Mouse (Mus musculus) hindbrain, embryonic 15.5 days (tissue): ENCODE measurements around the gene Trim62. TPM values are rescaled to one million over a fixed set of nuclear protein-coding genes. Genes with fewer than 3 reads are reported as not detected.

ENCODE experiments used
- ATAC-seq: fragments of 200-750 bp; cut with Nextera tagmentation; 2 replicates; pipeline ENCODE4 v1.8.0; 2017; ENCODE audit warnings: low read depth, moderate number of reproducible peaks, moderate TSS enrichment; ENCODE audit not compliant: low FRiP score
- H3K27ac ChIP-seq: fragments of 300-500 bp; sonication (generic); replicated peaks from 2 replicates; pipeline ENCODE4 v1.5.1; 2015; ENCODE audit warnings: mild to moderate bottlenecking, inconsistent platforms
- H3K27me3 ChIP-seq: fragments of 300-500 bp; sonication (generic); 2 replicates; pipeline ENCODE4 v1.6.1; 2015; ENCODE audit warnings: control low read depth, inconsistent platforms
- H3K36me3 ChIP-seq: fragments of 300-500 bp; sonication (generic); 2 replicates; pipeline ENCODE4 v1.6.1; 2015; ENCODE audit warnings: control low read depth, inconsistent platforms
- H3K4me1 ChIP-seq: fragments of 300-500 bp; sonication (generic); replicated peaks from 2 replicates; pipeline ENCODE4 v1.6.1; 2015; ENCODE audit warnings: control low read depth, inconsistent platforms
- H3K4me2 ChIP-seq: fragments of 300-500 bp; sonication (generic); 2 replicates; pipeline ENCODE4 v1.6.1; 2015; ENCODE audit warnings: moderate library complexity, mild to moderate bottlenecking, inconsistent platforms
- H3K4me3 ChIP-seq: fragments of 300-500 bp; sonication (generic); 2 replicates; pipeline ENCODE4 v1.5.1; 2015; ENCODE audit warnings: mild to moderate bottlenecking, inconsistent platforms
- H3K9ac ChIP-seq: fragments of 300-500 bp; sonication (generic); 2 replicates; pipeline ENCODE4 v1.6.1; 2015; ENCODE audit warnings: inconsistent platforms
- H3K9me3 ChIP-seq: fragments of 300-500 bp; sonication (generic); 2 replicates; pipeline ENCODE4 v1.6.1; 2016; ENCODE audit warnings: control low read depth, inconsistent platforms
- WGBS: fragments of 180-500 bp; shearing (Covaris S2); methylation state at CpG from one replicate; pipeline ENCODE4 v1.1.7; 2015; 5-methylcytosine and 5-hydroxymethylcytosine counted together
- polyA plus RNA-seq: library from polyadenylated mRNA; unstranded; fragments of >200 nt; fragmentation: Nextera tagmentation; extraction: Ambion mirVana; gene quantifications from 2 replicates; pipeline ENCODE4 v1.2.1, GENCODE M21; 2015

Trim62 gene
- polyA plus RNA-seq, result 24.6 and 28.4 TPM in 2 replicates

DNA sequence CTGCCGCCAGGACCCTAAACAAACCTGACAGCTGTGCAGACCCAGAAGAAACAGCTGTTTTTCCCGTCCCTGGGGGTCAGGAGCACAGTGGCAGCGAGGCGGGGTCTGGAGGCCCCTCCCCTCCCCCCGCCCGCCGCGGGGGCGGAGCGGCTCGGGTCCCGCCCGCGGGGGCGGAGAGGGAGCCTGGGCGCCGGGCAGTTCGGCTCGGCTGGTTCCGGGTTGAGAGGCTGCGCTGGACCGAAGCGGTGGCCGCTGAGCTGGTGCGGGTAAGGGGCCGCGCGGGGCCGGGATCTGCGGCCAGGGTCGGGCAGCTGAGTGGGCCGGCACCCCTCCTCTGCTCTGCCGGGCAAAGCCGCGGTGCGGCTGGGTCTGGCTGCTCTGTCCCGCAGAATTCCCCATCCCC, at the start of gene Trim62:
TSS of gene Trim62 (plus strand) at position 202 of the 403 bp plus-strand sequence.
- peak within 1 kb of the TSS; percentile 86 for H3K27ac ChIP-seq
- H3K36me3 ChIP-seq, result no peaks in the 10 kb centered on the region
- ATAC-seq, result peak; percentile 66
- WGBS, result 0% methylated on average over 33 of the region's 37 CpGs
- H3K4me2 ChIP-seq, result peak within 1 kb of the TSS; percentile 70
- H3K4me3 ChIP-seq, result peak within 1 kb of the TSS; percentile 64
- H3K4me1 ChIP-seq, result peaks cover 54% of the 10 kb centered on the region
- H3K9me3 ChIP-seq, result no peaks in the 10 kb centered on the region
- no peaks in the 10 kb centered on the region for H3K27me3 ChIP-seq
- H3K9ac ChIP-seq, result peak within 1 kb of the TSS; percentile 73

DNA sequence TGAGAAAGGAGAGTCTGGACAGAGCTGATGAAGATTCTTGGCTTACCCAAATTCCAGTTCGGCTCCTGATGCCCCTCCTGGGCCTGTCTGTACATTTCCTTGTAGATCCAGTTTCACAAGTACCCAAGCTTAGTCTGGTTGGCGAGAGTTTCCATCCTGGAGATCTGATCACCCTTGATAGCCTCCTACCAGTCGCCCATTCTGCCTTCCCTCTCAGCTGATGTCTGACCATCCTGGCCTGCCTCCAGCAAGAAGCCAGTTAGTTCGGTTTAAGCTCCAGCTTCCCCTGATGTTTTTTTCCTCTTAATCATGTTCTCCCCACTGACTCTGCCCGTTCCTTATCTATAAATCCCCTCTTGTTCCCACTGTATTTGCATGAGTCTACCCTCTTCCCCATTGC, 45.2 kb upstream of the Trim62 start:
- H3K4me2 ChIP-seq, result no peak overlapping the region
- no peak overlapping the region for H3K9ac ChIP-seq
- no peak for ATAC-seq
- peaks cover 18% of the 10 kb centered on the region; the same call in 1 of the 2 replicates for H3K4me1 ChIP-seq
- 69% methylated on average over 5 of the region's 5 CpGs for WGBS
- no peak overlapping the region for H3K4me3 ChIP-seq
- H3K36me3 ChIP-seq, result no peaks in the 10 kb centered on the region
- H3K27ac ChIP-seq, result no peak overlapping the region
- H3K9me3 ChIP-seq, result no peaks in the 10 kb centered on the region
- no peaks in the 10 kb centered on the region for H3K27me3 ChIP-seq

DNA sequence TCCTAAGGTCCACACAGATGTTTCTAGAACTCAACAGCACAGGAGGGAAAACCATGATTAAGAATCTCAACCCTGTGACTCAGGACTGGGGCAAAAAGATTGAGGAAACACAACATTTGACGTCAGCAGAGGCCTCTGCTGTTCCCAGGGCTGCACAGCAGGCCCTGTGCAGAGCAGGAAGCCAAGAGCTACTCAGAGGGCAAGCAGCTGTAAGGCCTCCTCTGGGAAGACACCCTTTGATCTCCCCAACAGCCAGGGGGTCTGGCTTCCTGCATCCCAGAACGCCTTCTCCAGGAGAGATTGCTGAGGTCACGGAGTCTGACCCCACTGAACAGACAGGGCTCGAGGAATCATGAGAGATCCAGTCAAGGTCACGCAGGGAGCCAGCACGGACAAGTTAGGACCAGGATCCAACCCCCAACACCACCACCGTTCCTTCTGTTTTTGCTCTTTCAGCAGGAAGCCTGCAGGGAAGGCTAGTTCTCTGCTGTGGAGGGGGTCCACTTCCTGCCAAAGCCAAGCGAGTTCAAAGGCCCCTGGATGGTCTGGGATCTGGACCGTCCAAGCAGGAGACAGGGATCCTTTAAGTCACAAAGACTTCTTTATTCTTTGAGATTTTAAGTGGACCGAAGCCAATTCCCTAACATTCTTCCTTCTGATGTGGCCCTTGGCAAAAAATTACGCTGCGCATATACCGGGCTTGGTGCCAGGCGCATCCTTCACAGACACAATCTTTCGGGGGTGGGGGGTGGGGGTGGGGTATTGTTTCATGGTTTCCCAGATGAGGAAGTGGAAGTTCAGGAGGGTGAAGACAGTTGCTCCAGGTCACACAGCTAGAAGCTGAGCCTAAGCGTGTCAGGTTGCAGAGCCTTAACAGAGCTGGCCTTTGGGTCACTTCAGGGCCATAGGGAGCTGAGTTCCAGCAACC, 43.3 kb upstream of the Trim62 start:
- Histone ChIP-seq H3K4me1 (peaks cover 23% of the 10 kb centered on the region; the same call in 1 of the 2 replicates), H3K27ac (peak overlapping the region; percentile 51), H3K27me3 (no peaks in the 10 kb centered on the region), H3K4me3 (no peak overlapping the region), H3K9ac (no peak overlapping the region), H3K4me2 (no peak overlapping the region), H3K36me3 (no peaks in the 10 kb centered on the region), H3K9me3 (no peaks in the 10 kb centered on the region)
- WGBS, result 43% methylated on average over 16 of the region's 16 CpGs
- peak; percentile 73 for ATAC-seq

DNA sequence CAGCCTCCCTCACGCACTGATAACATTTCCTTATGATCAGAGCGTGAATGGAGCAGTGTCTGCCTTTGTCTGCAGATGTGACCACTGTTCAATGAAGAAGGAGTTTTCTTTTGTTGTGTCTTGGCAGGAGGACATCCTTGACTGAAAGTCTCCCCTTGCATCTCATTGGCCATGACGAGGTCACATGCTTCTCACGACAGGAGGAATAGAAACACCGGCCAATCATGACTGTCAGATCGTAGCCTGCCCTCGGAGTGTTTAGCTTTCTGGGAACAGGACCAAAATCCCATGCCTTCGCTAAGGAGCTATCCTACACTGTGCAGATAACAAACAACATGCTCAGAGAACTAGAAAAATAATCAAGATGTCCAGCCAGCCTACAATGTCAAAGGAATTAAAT, 42.1 kb upstream of the Trim62 start:
- H3K4me3 ChIP-seq, result no peak overlapping the region
- no peak overlapping the region for H3K9ac ChIP-seq
- H3K4me2 ChIP-seq, result peak overlapping the region; percentile 24; the same call in 1 of the 2 replicates
- H3K27ac ChIP-seq, result no peak overlapping the region; the same call in 1 of the 2 replicates
- H3K9me3 ChIP-seq, result no peaks in the 10 kb centered on the region
- peaks cover 26% of the 10 kb centered on the region; the same call in 1 of the 2 replicates for H3K4me1 ChIP-seq
- H3K27me3 ChIP-seq, result no peaks in the 10 kb centered on the region
- H3K36me3 ChIP-seq, result no peaks in the 10 kb centered on the region
- WGBS, result 16% methylated on average over 8 of the region's 8 CpGs
- 0 out of 2 replicates have a peak, but pooled peaks have one; percentile 73 for ATAC-seq

DNA sequence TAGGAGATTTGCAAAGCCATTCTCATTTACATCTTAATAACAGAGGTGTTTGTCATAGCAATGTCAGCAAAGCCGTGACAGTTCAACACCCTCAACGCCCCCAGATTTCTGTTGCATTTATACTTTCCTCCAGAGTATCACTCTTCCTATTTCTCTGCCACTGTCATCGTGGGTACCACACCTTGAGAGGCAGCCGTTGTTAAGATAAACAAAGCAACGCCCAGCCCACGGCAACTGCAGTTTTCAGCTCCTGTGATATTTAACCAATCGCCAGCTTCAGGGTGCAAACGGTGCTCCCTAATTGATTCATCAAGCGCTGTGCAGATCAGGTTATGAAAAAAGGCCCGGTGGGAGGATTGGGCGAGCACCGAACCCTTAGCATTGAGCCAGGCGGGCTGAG, 38.8 kb upstream of the Trim62 start:
- Histone ChIP-seq H3K4me3 (no peak overlapping the region), H3K27me3 (no peaks in the 10 kb centered on the region), H3K36me3 (no peaks in the 10 kb centered on the region), H3K9me3 (no peaks in the 10 kb centered on the region), H3K4me2 (no peak overlapping the region), H3K4me1 (peaks cover 26% of the 10 kb centered on the region; the same call in 1 of the 2 replicates), H3K27ac (no peak overlapping the region), H3K9ac (no peak overlapping the region)
- WGBS, result 33% methylated on average over 13 of the region's 13 CpGs
- no peak for ATAC-seq

DNA sequence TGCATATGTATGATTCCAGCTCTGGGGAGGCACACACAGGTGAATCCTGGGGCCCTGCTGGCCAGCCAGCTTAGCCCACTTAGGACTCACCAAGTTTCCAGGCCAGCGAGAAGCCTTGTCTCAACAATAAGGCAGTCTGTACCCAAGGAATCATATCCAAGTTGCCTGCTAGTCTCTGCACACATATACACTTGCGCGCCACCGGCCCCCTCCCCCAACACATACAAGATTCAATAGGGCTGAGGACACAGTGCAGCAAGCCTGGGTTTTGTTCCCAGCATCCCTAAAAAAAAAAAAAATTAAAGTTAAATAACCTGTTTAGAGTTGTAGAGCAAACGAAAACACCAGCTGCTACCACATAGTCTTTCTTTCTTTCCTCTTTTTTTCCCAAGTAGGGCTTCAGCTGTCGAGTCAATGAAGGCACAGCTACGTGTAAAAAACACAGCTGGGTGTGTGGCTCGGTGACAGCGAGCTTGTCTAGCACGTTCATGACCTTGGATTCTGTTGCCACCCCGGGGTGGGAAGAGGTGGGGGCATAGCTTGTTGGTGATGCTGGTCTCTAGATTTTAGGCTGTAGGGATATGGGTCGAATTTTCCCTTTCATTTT, 37.9 kb upstream of the Trim62 start:
- H3K36me3 ChIP-seq, result no peaks in the 10 kb centered on the region
- no peak for ATAC-seq
- no peak overlapping the region for H3K4me3 ChIP-seq
- WGBS, result 65% methylated on average over 12 of the region's 12 CpGs
- H3K27me3 ChIP-seq, result no peaks in the 10 kb centered on the region
- H3K4me1 ChIP-seq, result peaks cover 19% of the 10 kb centered on the region; the same call in 1 of the 2 replicates
- H3K9me3 ChIP-seq, result no peaks in the 10 kb centered on the region
- H3K4me2 ChIP-seq, result no peak overlapping the region
- H3K27ac ChIP-seq, result no peak overlapping the region
- H3K9ac ChIP-seq, result no peak overlapping the region

DNA sequence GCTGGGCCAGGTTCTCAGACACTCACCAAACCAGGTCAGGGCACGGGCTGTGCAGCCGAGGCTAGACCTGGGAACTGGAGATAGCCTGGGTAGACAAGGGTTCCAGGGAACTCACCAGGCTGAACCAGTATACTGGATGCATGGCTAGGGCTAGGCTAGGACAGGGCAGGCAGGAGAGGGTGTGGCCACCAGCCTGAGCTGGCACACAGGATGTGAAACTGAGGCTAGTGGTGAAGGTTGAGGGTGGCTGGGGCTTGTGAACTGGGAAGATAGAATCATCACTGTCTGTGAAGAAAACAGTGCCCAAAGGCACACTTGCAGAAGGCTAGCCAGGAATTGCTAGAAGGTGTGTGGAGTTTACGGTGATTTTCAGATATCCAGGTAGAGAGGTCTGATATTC, 34.4 kb upstream of the Trim62 start:
- Histone ChIP-seq H3K27ac (no peak overlapping the region), H3K9me3 (no peaks in the 10 kb centered on the region), H3K27me3 (no peaks in the 10 kb centered on the region), H3K4me1 (0 out of 2 replicates have a peak, but pooled peaks cover 8% of the 10 kb centered on the region), H3K4me3 (no peak overlapping the region), H3K4me2 (no peak overlapping the region), H3K9ac (no peak overlapping the region), H3K36me3 (no peaks in the 10 kb centered on the region)
- no peak for ATAC-seq
- 95% methylated on average over 3 of the region's 3 CpGs for WGBS

DNA sequence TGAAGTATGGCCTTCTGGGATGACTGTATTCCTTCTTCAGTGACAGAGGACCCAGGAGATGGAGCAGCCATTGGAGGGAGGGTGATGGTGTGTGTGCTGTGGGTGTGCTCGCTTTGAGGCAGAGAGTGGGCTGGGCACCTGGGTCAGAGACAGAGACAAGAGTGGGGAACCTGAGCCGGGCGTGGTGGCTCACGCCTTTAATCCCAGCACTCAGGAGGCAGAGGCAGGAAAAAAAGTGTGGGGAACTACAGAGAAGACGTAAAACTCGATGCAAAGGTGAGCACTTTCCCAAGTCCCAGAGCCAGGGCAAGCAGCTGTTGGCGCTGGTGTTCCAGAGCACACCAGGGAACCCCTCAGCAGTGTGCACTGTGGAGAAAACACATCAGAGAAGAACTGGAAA, 33.7 kb upstream of the Trim62 start:
- 0 out of 2 replicates have a peak, but pooled peaks cover 6% of the 10 kb centered on the region for H3K4me1 ChIP-seq
- no peaks in the 10 kb centered on the region for H3K9me3 ChIP-seq
- ATAC-seq, result no peak
- no peaks in the 10 kb centered on the region for H3K36me3 ChIP-seq
- 84% methylated on average over 7 of the region's 7 CpGs for WGBS
- no peak overlapping the region for H3K27ac ChIP-seq
- no peak overlapping the region for H3K9ac ChIP-seq
- no peaks in the 10 kb centered on the region for H3K27me3 ChIP-seq
- H3K4me2 ChIP-seq, result no peak overlapping the region
- no peak overlapping the region for H3K4me3 ChIP-seq

DNA sequence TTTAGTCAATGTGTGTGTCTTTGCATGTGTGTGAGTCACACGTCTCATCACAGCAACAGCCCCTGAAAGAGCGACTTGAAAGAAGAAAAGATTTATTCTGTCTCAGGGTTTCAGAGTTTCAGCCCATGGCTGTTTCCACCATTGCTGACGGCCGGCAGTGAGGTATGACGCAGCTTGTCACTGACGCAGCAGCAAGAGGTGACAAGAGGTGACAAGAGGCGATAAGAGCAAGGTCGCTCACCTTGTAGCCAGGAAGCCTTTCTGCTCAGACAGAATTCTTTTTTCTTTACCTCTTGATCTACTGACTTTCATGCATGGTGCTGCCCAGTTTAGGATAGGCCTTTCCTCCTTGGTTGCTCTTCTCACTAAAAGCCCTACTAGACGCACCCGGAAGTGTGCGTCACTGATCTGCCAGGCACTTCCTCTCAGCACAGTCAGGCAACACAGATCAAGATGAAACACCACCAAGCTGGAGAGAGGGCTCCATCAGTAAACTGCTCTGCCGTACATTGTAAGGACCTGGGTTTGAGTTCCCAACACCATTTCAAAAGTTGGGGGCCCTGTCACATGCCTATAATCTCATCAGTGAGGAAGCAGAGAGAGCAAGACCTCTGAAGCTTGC, 31.0 kb upstream of the Trim62 start:
- no peak overlapping the region for H3K9ac ChIP-seq
- H3K27me3 ChIP-seq, result no peaks in the 10 kb centered on the region
- no peak for ATAC-seq
- no peaks in the 10 kb centered on the region for H3K9me3 ChIP-seq
- no peaks in the 10 kb centered on the region for H3K4me1 ChIP-seq
- no peaks in the 10 kb centered on the region for H3K36me3 ChIP-seq
- no peak overlapping the region for H3K4me3 ChIP-seq
- H3K4me2 ChIP-seq, result no peak overlapping the region
- WGBS, result 95% methylated on average over 12 of the region's 12 CpGs
- H3K27ac ChIP-seq, result no peak overlapping the region

DNA sequence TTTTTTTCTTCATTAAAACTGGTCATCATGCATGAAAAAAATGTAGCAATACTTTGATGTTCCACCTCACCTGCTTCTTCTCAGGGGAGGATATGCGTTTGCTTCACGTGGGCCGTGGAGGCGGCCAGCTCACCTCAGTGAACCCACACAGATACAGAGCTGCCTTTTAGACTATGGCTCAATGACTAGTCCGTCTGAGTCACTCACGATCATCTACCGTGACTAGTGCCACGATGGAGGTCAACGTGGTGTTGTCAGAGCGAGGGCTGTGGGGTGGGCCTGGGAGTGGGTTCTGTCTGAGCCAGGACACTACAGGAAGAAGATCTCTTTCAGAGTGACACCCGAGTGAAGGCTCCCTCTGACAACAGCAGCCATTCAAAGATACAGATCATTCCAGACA, 30.3 kb upstream of the Trim62 start:
- no peak overlapping the region for H3K4me2 ChIP-seq
- no peak overlapping the region for H3K9ac ChIP-seq
- no peaks in the 10 kb centered on the region for H3K27me3 ChIP-seq
- H3K36me3 ChIP-seq, result no peaks in the 10 kb centered on the region
- H3K27ac ChIP-seq, result no peak overlapping the region
- no peaks in the 10 kb centered on the region for H3K4me1 ChIP-seq
- ATAC-seq, result no peak
- H3K9me3 ChIP-seq, result no peaks in the 10 kb centered on the region
- 72% methylated on average over 11 of the region's 11 CpGs for WGBS
- no peak overlapping the region for H3K4me3 ChIP-seq

DNA sequence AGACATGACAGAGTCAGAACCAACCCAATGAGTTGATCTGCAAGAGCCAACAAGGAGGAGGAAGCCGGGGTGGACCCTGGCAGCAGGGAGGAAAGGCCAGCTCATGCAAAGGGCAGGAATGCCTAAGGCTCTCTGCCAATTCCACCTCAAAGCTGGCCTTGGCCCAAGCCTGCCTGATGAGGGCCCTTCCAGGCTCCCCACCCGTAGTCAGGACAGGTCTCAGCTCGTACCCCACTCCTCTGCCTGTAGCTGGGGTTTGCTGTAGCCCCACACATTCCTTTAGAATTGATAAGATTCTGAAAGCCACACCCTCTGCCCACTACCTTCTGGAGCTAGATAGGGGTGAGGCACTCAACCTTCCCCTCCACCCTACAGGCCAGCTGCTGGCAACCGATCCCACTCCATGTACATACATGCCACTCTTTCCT, 27.8 kb upstream of the Trim62 start:
- H3K9ac ChIP-seq, result no peak overlapping the region
- 71% methylated on average over 4 of the region's 4 CpGs for WGBS
- no peak for ATAC-seq

DNA sequence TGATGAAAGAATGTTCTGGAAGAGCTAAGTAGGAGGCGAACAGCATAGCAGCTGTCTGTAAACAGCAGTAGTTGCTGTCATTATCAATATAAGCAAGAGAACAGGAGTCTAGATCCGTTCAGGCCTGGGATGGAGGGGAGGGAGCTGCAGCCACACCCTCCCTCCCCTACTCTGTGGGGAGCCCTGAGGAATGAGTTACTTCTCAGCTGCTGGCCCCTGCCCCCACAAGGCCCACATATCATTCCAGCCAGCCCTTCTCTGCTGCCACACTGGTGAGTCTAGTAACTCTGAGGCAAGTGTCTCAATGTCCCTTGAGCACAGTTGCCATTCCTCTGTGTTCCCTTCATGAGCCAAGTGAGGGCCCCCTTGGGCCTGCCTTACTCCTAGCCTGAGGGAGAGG, 26.2 kb upstream of the Trim62 start:
- no peak overlapping the region for H3K4me3 ChIP-seq

More for the DNA sequence above, 27.8 kb upstream of the Trim62 start:
- no peak overlapping the region for H3K27ac ChIP-seq
- no peaks in the 10 kb centered on the region for H3K27me3 ChIP-seq
- H3K4me1 ChIP-seq, result no peaks in the 10 kb centered on the region
- H3K36me3 ChIP-seq, result no peaks in the 10 kb centered on the region
- no peaks in the 10 kb centered on the region for H3K9me3 ChIP-seq
- H3K4me3 ChIP-seq, result no peak overlapping the region
- no peak overlapping the region for H3K4me2 ChIP-seq

More for the DNA sequence above, 26.2 kb upstream of the Trim62 start:
- Histone ChIP-seq H3K4me2 (no peak overlapping the region), H3K9ac (no peak overlapping the region), H3K27ac (no peak overlapping the region), H3K4me1 (no peaks in the 10 kb centered on the region), H3K27me3 (no peaks in the 10 kb centered on the region), H3K36me3 (no peaks in the 10 kb centered on the region), H3K9me3 (no peaks in the 10 kb centered on the region)
- no peak for ATAC-seq
- 69% methylated on average over 2 of the region's 2 CpGs for WGBS
